Mouse (Mus musculus) embryonic stem cell, embryonic (primary cell): ENCODE data around the gene Glis1.
"Not testable (repeated sequence)": the region's sequence is repeated elsewhere in the genome, so short reads cannot be mapped to it uniquely, and the experiment has no call there.

ENCODE experiments used
- CTCF ChIA-PET, 4 experiments: fragments of 300-600 bp in 2 of 4; fragments of 350-600 bp in 2 of 4; sonication (Branson Sonifier 250); formaldehyde crosslinking; loops; one replicate each; lab custom pipeline; 2022; ENCODE audit warnings: inconsistent platforms in 2 of 4; lab: Charles Lee
- POLR2A ChIA-PET, 4 experiments: fragments of 300-600 bp in 2 of 4; fragments of 350-600 bp in 2 of 4; sonication (Branson Sonifier 250); formaldehyde crosslinking; loops; one replicate each; lab custom pipeline; 2022; ENCODE audit warnings: antibody characterized with exemption in 4 of 4, inconsistent platforms in 1 of 4; lab: Charles Lee

The Glis1 gene

DNA sequence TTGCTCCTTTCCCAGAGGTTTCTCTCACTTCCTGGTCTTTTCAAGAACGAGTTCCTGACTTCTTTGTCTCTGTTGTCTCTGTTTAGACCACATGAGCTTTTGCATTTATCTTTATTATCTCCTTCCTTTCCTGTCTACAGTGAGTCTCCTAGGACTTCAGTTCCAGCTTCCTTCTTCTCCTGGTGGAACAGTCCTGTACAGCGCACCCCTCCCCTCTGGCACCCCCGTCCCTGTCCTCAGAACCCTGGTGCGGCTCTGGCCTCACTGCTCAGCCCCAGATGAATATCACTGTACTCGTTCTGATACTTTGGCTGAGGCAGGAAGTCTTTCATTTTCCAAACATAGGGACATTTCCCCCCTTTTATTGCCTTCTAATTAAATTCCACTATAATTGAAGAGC lies 152.0 kb downstream of the Glis1 start:
- CTCF ChIA-PET = interaction anchor here in 1 of 4 experiments (0.5 kb wide), 1 partner anchor 151 kb away, joined by 5 read pairs; no protein-coding TSS in a partner anchor
- POLR2A ChIA-PET = interaction anchor here in 1 of 4 experiments (1.0 kb wide), 1 partner anchor 12 kb away, joined by 3 read pairs; no protein-coding TSS in a partner anchor

DNA sequence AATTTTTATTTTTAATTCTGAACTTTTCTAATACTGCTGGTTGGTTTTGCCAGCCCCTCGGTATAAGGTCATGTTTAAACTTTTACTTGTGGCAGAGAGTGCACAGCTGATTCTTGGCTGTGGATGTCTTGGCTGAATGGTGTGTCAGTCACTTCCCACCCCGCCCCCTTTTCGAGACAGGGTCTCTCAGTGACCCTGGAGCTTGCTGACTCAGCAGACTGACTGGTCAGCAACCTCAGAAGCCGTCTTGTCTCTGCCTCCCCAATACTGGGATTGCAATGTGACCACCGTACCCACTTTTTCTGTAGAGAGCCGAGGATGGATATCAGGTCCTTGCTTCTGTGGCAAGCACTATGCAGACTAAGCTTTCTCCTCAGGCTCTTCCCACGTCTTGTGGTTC lies 154.2 kb downstream of the Glis1 start:
- ChIA-PET POLR2A (interaction anchor here in 2 of 4 experiments (1.0 to 1.5 kb wide), 4 partner anchors 13 to 103 kb away, joined by 3 to 4 read pairs (median 4); no protein-coding TSS in a partner anchor), CTCF (interaction anchor here (0.6 to 1.6 kb wide), 6 partner anchors 48 to 678 kb away, joined by 3 to 7 read pairs (median 4); partner anchors contain the start of gene Ssbp3 (in 1 of the 4))

DNA sequence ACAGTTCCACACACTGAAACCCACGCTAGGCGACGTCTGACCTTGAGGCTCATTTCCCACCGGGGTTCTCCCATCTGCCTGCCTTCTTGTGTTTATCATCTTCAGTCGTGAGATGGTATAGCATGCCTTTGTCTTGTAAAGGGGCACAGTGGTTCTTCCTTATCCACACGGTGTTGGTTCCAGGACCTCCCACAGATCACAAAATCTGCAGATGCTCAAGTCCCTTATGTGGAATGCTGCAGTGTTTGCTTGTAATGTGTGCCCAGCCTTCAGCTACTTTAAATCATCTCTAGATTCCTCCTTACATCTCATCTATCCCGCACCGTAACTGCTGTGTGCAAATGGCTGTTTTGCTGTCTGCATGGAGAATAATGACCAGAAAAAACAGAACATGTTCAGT lies 154.7 kb downstream of the Glis1 start:
- CTCF ChIA-PET = interaction anchor here in 2 of 4 experiments (0.6 to 1.6 kb wide), 2 partner anchors 49 to 679 kb away, joined by 4 to 7 read pairs; partner anchors contain the start of gene Ssbp3 (in 1 of the 2)

DNA sequence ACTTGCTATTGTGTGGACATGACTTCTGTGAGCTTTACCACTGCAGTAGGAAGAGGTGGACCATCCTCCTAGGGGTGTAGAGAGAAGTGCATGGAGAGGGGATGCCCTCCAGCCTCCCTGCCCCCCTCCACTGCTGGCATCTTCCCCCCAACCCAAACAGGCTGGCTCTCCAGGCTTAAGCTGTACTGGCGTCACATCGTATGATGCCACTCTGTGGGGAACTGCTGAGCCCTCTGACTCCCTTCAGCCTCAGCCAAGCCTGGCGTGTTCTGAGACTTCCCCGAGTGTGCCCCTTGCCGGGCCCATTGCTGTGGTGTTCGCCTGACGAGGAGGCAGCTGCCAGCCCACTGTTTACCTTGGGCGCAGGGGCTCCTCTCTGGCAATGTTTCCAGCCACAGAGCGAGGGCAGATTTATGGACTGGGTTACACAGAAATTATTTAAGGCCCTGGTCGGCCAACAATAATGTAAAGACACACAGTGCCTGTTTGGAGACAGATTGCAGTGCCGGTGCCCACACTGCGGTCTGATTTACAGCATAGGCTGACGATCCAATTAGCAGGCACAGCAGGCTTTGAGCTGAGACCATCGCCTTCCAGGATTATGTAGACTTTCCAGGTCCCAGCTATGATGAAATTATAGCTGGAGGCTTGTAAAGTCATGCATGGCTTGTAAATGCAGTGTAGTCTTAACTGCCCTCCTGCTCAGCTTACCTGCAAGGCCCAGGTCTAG lies 156.6 kb downstream of the Glis1 start:
- ChIA-PET CTCF (interaction anchor here in 2 of 4 experiments (0.6 kb wide), 2 partner anchors 47 to 1310 kb away, joined by 3 to 8 read pairs; no protein-coding TSS in a partner anchor), POLR2A (no interaction called here)

More for the DNA sequence above, 154.7 kb downstream of the Glis1 start:
- POLR2A ChIA-PET = interaction anchor here in 1 of 4 experiments (0.6 to 1.5 kb wide), 3 partner anchors 13 to 1281 kb away, joined by 3 to 4 read pairs (median 3); no protein-coding TSS in a partner anchor

DNA sequence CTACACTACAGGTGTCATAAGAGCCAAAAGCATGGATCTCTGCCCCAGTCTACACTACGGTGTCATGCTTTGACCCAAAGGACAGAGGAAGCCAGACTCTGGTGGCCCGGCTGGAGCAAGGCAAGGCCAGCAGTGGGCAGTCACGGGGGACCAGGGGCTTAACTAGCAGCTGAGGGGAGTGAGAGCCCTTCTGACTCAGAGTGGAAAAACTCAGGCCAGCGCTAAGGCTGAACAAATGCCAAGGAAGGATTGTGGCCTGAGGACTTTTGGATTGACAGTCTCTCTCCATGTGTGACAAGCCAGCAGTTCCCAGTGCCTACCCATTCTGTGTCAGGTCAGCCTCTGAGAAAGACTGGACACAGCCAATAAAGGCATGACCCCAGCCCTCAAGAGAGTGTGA lies 159.0 kb downstream of the Glis1 start:
- ChIA-PET POLR2A (no interaction called here), CTCF (no interaction called here)

DNA sequence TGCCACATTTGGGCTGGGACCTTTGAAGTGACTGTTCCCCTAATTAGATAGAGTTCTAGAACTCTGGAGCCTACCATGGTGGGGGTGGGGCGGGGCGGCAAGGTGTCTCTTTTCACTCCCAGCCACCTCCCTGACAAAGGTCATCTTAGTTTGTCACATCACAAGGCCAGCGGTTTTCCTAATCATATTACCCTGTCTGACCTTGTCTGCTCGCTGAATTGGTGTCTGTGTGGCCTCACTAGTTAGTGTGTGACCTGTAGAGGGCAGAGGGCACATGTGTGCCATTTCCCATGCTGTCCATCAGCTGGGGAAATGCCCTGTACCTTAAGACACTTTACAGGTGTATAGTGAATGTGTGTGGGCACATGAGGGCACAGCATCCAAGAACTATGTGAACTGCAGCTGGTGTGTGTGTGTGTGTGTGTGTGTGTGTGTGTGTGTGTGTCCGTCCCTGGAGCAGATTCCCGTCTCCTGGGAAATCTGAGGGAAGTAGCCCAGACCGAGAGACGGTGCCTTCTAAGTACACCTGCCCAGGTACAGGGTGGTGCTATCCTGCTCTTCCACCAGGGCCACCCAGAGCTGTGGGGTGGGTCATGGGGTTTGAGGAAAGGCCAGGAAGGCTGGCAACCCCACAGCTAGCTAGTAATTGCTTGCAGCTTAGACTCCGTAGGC lies 163.0 kb downstream of the Glis1 start:
- ChIA-PET CTCF (interaction anchor here in 1 of 4 experiments (0.6 to 0.8 kb wide), 2 partner anchors 41 to 105 kb away, joined by 3 to 4 read pairs; no protein-coding TSS in a partner anchor), POLR2A (no interaction called here)

DNA sequence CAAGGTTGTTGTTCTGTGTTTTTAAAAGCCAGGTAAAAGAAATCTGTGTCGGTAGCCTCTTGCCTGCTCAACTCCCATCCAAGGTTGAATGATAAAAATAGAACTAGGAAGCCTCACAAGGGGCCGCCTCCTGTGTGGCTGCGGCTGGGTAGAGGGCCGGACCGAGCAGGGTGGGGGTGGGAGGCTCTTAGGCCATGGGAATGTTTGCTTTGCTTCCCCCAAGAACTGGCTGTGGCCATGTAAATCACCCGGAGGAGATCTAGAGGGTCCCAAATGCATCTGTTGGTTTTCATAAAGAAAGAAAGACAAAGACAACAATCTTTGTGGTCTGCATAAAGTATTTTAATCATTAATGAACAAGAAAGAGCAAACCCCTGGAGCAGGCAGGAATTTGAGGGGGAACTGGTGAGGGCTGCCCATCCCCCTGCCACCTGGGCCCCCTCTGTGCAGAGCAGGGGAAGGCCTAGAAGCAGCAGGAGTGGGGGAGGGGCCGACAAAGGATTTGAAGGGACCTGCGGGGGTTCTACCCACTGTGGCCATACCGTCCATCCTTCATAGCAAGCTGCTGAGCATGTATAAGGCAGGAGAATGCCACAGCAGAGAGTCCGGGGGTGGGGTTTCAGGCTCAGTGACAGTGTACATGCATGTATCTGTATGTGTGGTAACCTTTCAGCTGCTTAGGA lies 163.6 kb downstream of the Glis1 start:
- ChIA-PET CTCF (interaction anchor here in 1 of 4 experiments (0.6 to 0.8 kb wide), 2 partner anchors 40 to 104 kb away, joined by 3 to 4 read pairs; no protein-coding TSS in a partner anchor), POLR2A (no interaction called here)

DNA sequence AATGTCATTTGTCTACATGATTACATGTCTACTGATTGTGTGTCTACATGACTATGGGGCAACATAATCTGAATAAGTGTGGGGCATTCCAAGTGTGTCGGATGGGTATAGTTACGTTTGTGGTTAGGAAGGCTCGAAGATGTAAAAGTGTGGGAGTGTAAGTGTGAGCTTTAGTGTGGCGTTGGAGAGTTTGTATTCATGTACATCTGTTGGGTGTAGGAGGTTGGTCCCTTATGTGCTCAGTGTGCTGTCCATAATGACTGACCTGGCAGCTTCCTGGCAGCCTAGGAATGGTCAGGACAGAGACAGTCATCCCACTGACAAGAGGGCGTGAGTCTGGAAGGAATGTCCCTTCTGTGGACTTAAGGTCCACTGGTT lies 164.2 kb downstream of the Glis1 start:
- CTCF ChIA-PET, POLR2A ChIA-PET: not testable (repeated sequence)

DNA sequence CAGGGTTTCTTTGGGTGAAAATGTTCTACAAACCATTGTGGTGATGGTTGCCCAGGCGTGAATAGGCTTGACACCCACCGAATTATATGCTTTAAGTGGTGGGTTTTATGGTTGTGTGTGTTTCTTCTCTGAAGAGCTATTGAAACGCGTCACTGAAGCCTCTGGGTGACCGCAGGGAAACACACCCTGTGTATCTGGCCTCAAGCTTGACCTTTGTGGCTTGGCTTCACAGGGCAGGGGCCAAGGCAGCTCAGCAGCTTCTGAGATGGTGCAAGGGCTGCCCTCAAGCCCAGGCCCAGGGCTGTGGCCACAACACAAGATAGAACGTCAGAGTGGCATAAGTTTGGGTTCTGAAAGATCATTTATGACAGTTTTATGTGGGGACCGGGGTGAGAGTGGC lies 167.9 kb downstream of the Glis1 start:
- CTCF ChIA-PET = interaction anchor here in 1 of 4 experiments (0.7 kb wide), 1 partner anchor 149 kb away, joined by 3 read pairs; no protein-coding TSS in a partner anchor
- POLR2A ChIA-PET = no interaction called here

DNA sequence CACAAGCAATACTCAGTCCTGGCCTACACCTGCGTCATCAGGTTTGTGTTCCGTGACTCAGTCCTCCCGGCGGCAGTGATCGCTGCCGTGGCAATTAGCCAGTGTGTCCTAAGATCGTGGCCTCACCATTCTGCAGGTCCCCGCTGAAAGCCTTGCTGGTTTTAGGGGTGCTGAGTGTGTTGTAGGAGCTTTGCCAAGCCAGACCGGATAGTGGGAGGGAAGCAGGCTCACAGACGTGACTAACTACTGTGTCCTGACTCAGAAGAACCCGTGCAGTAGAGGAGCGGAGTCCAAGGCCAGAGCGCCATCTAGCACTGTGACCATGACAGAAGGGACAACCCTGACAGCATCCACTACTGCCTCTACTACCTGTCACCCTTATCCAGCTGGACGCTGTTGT lies 168.4 kb downstream of the Glis1 start:
- ChIA-PET POLR2A (no interaction called here), CTCF (interaction anchor here in 1 of 4 experiments (0.7 kb wide), 1 partner anchor 150 kb away, joined by 3 read pairs; no protein-coding TSS in a partner anchor)

DNA sequence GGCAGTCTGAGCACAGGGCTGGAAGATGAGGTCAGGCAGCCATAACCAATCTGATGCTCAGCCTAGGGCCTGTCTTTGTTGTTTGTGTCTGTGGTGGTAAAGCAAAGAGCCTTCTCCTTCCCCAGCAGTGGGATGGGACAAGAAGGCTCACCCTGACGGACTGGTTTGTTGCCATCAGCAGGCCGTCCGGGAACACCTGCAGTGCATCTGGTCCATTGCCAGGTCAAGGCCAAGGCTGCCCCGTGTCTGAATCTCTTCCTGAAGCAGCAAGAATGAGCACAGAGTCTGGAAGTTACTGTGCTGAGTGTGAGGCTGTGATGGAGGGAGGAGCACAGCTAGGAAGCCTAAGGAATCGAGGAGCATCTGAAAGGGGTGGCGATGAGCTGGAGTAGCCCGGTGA lies 168.8 kb downstream of the Glis1 start:
- ChIA-PET CTCF (interaction anchor here in 1 of 4 experiments (0.7 kb wide), 1 partner anchor 150 kb away, joined by 3 read pairs; no protein-coding TSS in a partner anchor), POLR2A (no interaction called here)

DNA sequence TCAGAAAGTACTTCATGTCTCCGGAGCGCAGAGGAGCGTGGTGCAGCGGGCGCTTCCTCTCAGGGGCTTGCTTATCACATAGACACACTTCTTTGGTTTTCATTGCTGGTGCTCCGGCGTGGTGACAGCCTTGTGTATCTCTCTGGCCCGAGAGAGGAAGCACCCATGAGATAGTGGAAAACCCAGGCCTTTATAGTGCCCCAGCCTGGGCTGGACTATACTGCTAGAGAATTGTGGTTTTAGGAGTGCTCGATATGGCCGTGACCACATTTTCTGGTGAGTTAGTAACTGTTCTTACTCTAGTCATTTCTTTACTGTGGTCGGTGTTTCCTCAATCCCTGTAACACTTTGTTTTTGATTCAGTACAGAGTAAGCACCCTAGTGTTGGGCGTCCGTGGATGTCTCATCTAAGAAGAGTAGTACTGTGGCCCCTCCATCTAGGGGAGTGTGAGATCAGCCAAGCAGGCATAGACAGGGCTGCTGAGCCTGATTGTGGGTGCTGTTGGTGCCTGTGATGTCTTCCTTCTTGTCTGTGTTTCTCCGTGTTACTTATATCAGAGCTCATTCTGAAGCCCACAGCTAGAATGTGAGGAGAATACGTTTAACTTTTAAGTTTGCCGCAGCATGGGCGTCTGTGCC lies 171.7 kb downstream of the Glis1 start:
- ChIA-PET CTCF (interaction anchor here in 1 of 4 experiments (0.6 kb wide), 1 partner anchor 722 kb away, joined by 3 read pairs; no protein-coding TSS in a partner anchor), POLR2A (interaction anchor here in 1 of 4 experiments (0.6 kb wide), 1 partner anchor 10 kb away, joined by 3 read pairs; no protein-coding TSS in a partner anchor)

DNA sequence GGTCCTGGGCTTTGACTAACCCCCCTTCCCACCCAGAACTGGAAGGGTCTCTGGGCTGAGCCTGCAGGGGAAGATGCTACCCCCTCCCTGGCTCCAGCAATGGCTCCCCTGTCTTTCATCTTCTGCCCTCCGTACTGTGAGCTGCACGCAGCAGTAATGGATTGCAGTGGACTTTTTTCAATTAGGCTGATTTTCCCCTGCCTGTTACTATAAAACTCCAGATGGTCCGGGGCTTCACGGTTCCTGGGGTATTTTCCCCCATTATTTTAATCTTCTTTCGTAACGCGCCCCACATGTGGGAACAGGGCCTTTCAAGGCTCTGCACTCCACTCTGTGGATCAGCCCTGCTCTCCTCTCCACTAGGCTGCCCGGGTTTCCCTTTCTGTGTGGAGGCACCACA lies 175.4 kb downstream of the Glis1 start:
- CTCF ChIA-PET = no interaction called here
- POLR2A ChIA-PET = no interaction called here

DNA sequence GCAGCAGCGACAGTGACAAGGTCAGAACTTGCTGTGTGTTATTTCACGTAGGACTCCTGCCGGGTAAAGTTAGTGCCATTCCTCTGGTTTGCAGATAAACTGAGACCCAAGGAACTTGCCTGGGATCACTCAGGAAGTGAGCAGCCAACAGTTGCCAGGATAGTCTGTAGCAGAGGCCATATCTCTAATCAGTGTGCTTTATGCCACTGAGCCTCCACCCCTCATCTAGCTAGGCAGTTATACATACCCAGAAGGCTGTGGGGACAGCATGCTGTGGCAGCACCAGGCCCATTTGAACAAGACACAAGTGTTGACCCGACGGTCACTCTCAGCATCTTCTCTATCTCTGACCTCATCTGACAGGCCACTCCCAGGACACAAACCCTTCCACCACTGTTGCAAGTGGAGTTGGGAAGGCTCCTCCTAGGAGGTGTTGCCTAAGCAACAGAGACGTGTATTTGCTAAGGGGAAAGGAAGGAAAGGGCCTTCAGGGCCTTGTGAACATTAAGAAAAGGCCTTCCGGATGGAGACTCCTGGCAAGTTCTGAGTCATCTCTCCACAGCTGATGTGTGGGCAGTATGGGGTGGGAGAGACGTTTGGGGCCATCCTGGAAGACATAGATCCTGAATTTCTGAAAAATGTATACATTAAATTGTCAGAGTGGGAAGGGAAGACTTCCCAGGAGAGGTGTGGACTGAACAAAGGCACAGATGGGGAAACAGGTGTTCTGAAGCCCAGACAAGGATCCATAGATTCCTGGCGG lies 177.7 kb downstream of the Glis1 start:
- CTCF ChIA-PET = no interaction called here

DNA sequence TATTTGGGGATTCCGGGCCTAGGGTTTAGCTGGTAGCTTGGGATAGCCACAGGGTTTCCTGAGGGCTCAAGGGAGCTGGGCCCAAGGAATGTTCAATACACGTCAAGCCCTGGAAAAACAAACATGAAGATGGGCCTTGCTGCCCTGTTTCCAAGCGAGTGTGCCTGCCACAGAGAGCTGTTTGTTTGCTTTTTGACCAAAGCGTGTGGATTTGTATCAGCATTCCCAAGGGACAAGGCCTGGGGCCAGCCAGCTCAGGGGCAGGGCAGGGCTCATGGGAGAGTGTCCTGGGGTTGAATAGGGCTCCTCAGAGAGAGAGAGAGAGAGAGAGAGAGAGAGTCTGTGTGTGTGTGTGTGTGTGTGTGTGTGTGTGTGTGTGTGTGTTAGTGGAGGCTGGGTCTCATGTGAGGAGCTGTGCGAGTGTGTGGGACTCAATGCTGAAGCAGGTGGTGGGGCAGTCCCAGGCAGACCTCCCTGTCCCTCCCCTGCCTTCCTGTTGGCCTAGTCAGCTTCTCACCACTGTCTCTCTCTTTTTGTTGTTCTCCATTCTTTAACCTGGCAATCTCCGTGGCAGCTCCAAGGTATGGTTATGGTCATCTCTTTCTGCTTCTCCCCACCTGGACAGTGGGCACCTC lies 183.3 kb downstream of the Glis1 start:
- ChIA-PET POLR2A (interaction anchor here in 2 of 4 experiments (0.6 kb wide), 2 partner anchors 27 to 33 kb away, joined by 3 read pairs; no protein-coding TSS in a partner anchor), CTCF (no interaction called here)

More for the DNA sequence above, 177.7 kb downstream of the Glis1 start:
- POLR2A ChIA-PET = no interaction called here

DNA sequence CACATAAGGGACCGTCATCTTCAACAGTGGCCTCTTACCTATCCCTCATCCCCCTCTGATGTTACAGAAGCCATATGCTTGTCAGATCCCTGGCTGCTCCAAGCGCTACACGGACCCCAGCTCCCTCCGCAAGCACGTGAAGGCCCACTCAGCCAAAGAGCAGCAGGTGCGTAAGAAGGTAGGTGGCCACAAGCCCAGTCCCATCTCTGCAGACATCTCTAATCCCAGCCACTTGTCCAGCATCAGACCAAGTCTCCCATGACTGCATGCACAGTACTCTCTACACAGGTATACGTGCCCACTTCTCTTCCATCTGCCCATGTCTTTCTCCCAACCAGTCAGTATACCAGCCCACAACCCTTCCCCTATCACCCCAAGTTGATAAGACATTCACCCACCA lies 185.1 kb downstream of the Glis1 start:
- ChIA-PET CTCF (interaction anchor here in 1 of 4 experiments (0.9 kb wide), 1 partner anchor 18 kb away, joined by 3 read pairs; no protein-coding TSS in a partner anchor), POLR2A (no interaction called here)

DNA sequence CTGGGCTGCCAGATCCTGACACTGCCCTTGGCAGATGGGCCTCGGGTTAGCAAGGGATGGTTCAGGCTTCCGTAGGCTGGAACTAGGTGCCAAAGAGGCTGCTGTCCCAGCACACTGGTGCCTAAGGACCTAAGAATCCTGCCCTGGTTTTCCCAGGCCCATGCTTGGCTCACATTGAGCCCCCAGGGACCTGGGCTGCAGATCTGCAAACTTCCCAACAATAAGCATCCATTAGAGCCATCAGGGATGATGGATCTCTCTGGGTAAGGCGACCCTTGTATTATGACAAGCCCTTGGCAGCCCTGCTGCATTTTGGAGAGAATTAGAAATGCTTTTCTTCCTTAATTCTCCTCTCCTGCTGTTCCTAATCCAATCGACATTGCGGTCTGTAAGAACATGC lies 187.0 kb downstream of the Glis1 start:
- ChIA-PET POLR2A (no interaction called here), CTCF (interaction anchor here in 2 of 4 experiments (0.6 to 0.8 kb wide), 2 partner anchors 31 to 214 kb away, joined by 3 read pairs; no protein-coding TSS in a partner anchor)
